Mouse (Mus musculus) cerebellum, adult 11 months (tissue): ENCODE data around the gene Foxp1.

Experiments
- DNase-seq: peaks from one replicate; pipeline ENCODE4 v3.0.0; 2022

Foxp1 gene

DNA sequence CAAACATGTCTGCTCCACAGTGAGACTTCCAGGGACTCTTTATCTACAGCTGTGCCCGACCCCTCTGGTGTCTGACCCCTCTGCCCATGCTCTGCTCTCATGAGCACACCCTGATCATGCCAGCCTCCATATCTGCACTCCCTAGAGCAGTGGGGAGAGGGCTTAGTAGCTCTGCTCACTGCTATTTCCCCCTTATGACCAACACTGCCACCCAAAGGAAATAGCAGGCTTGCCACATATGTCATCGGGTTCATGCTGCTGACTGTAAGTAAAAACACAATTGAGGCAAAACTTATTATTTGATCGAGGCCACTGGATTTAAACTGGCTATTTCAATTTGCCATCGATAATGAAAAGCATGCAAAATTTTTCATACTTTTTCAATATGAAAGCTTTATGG lies 270.6 kb downstream of the Foxp1 start:
- no peak for DNase-seq

DNA sequence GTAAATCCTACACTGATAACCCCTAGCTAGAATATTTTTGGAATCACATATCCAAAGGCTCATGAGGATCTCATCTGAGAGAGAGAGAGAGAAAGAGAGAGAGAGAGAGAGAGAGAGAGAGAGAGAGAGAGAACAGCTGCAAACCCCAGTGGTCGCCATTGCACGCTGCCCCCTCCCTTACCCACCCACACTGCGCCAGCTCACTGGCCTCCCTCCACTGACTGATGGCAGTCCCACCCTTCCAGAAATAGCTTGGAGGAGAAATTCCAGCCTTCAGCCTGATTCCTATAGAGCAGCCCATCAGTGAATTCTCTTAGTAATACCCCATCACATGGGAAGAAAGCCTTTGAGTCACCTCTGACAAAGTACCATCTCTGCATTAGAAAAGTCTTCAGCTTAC lies 271.3 kb downstream of the Foxp1 start:
- no peak for DNase-seq

DNA sequence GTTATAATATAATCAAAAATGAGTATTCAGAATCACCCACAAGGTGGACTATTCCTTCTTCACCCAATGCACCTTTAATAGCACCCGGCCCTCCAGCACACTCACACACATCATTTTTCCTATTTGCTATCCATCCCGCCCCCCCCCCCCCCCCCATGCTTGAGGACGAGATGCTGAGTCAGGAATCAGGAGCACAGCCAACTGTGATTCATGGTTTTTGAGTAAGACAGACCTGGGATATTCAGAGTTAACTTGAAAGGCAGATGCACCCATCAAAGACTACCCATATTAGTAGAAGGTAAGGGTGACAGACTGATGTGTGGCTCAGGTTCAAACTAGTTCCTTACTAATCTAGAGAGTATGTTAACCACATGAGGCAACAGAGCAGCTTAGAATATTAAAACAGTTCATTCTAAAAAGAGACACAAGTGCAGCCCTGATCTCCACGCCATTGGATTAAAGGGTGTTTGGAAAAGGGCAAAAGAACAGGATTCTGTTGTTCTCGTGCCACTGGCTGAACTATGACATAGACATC lies 273.0 kb downstream of the Foxp1 start:
- no peak for DNase-seq

DNA sequence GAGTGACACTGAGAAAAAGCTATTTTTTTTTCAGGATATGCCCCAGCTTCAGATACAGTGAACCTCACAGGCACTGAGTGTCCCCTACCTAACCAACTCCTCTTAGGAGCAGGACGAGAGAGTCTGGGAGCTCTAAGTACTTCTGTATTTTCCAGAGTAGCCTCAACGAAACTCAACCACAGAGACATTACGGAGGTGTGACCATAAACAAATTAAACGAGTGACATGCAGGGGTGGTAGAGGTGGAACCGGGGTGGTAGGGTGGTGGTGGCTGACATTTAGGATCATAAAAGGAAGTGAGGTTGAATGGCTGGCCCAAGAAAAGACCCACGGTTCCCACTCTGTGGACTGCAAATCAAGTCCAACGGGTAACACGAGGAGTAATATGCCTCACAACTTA lies 274.1 kb downstream of the Foxp1 start:
- DNase-seq, result no peak

DNA sequence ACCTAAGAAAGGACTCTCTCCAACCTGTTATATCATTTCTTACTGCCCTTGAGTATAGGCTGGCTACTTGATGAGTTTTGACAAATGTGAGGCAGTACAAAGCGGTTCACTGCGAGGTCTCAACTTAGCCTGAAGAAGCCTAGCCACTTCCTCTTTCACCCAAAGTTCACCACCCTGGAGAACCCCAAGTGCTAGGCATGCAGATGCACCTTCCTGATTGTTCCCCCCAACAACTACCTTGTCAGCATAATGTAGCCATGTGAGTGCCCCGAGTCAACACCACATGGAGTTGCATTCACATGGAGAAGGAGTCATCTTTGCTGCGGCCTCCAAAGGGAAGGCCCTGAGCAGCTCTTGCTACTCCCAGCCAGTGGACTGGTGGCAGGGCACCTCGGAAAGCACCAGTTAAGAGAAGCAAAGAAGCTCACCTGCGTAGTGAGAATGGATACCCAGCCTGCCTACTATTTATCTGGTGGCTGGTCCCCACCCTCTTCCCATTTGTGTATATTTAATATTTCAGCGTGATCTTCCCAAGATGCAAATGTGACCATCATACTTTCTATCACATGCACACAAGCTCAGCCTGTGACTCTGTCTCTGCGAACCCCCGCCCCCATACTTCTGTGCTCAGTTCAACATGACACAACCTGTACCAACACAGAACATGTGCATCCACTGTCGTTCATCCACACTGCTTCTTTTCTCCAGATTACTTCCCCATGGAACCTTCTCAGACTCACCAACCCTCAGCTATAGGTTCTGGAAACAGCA lies 280.7 kb downstream of the Foxp1 start:
- DNase-seq, result no peak

DNA sequence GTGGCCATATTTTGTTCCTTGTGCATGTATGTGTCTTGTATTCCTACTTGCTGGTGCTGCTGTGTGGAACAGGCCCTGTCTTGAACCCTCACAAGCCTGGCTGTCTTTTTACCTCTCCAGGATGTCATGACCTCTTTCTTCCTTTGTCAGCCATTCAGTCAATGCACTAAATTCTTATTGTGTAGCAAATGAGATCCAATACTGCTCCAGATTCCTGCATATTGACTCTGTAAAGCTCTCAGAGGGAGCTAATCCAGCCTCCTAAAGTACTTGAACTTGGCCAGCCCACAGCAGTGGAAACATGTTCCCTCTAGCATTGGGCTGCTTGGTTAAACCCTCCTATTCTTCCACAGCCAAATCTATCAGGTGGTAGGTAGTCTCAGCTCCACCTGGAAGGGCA lies 281.8 kb downstream of the Foxp1 start:
- no peak for DNase-seq

DNA sequence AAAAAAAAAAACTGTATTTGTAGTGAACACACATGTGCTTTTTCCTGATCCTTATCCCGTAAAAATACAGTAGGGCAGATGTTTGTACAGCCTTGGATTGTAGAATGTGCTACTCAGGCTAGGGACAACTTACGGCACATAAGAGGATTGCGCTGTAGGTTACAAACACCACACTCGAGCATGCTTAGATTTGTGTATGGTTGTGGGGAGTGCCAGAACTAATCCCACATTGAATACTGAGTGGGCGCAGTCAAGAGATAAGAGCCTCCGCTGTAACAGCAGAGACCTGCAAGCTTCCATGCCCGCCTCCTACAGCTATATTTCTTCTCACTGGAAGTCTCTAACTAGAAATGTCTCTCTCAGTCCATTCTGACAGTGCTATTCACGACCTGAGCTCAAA lies 286.9 kb downstream of the Foxp1 start:
- DNase-seq, result no peak

DNA sequence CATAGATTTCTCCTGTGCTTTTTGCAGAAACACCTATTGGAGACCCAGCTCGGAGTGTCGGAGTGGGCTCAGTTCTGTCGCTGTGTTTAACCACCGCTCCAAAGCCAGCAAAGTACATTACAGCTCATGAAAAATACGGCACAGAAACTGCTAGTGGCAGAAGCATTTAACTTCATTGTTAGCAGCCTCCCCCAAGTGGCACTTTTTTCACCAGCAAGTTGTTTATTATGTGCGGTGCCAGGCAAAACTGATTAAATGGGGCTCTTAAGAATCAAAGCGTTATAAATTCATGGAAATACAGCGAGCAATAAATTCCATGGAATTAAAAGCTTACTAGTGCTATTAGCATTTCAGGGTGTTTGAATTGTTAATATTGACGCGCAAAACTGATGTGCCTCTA lies 289.1 kb downstream of the Foxp1 start:
- DNase-seq, result no peak

DNA sequence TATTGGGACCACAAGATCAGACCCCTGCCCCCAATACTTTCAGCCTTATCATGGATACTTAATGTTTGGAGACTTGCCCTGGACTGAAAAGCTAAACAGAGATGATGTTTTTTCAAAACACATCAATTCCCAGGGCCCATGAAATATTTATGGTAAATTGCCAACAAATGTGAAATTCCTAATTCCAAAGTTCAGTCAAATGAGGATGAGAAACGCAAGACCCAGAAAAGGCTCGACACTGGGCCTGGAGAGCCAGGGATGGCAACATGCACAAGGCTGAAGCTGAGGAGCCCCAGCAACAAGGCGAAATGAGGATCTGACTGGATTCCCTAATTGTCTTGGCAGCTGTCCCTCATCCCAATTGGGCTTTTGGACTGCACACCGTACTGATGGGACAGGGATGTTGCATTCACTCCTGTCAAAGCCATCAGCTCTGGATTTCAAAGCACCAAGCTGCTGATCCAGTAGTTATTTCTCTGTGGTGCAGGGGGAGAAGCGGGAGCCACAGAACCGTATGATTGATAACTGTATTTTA lies 294.1 kb downstream of the Foxp1 start:
- DNase-seq, result no peak

DNA sequence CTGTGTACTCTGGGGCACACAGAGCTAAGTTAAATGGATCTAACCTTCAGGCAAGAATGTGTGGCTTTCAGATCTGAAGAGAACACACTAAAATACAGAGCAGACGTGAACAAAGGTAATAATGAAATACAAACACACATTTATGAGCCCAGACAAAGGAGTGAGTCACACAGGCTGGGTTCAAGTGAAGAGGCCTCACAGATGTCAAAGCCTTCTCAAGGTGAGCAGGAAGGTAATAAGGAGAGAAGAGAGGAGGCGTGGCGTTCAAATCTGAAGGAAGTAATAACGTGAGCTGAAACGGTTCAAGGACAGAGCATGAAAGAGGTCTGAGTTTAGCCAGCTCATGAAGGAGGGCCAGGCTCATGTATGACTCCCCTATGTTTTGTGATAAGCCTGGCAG lies 301.4 kb downstream of the Foxp1 start:
- DNase-seq, result no peak

DNA sequence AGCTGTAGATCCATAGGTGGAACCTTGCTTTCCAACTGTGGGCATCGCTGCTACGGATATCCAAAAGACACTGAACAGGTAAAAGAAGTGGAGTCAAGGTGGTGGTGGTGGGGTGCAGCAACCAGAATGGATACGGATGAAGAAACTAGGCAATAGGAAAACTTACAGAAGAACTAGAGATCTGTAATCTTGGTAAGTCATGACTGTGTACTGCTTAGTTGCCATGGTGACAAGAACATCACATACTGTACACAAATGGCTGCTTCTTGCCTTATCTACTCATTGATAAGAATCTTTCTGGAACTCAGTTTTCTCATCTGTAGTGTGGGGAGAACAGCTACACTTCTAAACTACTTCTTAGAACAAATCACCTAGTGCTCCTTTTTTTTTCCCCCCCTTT lies 302.0 kb downstream of the Foxp1 start:
- no peak for DNase-seq

DNA sequence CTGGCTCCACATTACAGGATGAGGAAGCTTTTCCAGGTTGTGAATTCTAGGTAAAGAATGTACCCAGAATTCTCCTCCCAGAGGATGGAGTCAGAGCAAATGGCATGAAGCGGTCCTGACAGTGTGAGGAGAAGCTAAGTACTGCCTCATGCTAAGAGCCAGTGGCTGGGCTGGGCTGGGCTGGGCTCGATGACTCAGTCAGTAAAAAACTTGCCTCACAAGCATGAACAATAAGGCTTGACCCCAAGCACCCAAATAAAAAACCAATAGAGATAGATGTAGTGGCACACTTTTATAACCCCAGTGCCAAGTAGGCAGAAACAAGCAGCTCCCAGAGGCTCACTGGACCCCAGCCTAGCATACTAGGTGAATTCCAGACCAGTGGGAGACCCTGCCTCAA lies 304.7 kb downstream of the Foxp1 start:
- no peak for DNase-seq

DNA sequence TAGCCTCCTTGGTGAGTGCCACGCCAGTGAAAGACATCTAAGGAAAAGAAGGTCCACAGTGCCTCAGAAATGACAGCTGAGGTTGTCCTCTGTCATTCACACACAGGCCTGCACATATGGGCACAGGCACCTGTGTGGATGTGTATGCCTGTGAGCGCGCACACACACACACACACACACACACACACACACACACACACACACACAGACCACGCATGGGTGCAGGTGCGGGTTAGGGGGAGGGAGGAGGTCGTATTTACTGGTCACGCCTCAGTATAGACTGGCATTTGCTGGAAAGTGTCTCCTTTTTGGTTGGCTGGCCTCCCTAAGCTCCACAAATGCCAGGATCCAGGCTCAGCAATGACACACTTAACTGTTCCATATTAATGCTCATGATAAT lies 305.4 kb downstream of the Foxp1 start:
- no peak for DNase-seq

DNA sequence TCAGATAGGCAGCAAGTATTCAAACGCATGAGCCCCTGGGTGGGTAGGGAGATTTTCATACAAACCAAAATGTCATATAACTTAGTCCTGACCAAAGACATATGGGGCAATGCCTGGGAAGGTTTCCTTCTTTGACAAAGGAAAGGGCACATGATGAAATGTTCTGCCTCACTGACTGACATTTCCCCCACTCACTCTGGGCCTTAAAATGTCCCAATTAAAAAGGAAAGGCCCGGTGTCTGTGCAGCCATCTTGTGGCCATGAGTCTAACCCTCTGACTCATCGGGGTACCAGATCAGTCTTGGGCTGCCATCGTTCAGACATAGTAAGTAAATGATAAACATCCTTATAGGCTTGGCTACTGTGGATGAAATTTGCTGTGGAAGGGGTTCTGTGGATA lies 310.1 kb downstream of the Foxp1 start:
- DNase-seq, result no peak

DNA sequence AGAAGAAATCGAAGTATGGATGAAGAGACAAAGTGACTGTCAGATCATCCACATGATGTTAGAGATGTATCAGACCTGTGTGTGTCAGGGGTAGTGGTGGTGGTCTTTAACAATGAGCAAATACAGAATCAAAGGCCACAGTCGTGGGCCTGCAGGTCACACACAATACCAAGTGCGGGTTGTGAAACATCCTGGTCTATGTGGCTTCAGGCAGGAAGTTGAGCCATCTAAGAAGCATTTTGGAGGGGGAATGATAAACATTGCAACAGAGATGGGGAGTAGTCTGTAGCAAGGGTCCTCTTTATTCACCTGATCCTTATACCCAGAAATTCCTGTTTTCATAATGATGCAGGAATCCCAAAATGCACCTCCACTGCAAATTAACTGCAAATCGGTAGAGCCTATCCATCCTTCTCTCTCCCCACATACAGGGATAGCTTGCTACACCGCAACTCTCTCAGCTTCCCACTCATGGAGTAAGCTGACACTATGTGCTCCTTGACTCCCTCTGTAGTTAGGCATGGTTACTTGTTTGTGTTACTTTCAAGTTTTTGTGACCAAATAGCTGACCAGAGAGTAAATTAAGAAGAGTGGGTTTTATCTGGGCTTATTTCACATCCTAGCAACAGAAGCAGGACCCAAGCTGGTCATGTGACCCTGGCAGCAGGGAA lies 310.7 kb downstream of the Foxp1 start:
- DNase-seq, result no peak

DNA sequence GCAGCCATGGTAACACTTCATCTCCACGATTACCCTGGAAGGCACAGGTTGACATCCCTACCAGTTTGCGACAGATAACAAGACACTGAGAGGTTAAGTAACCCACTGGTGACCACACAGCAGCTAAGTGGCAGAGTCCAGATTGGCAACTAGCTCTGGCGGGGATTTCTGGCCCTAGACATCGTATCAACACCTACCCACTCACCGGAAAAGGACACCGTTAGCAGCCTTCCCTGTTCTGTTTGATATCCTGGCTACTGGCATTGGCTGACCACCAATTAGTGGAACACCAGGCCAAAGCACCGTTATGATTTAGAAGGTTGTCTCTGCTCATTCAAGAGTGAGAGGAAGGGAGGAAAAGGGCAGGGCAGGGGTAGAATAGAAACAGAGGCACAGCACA lies 312.4 kb downstream of the Foxp1 start:
- no peak for DNase-seq

DNA sequence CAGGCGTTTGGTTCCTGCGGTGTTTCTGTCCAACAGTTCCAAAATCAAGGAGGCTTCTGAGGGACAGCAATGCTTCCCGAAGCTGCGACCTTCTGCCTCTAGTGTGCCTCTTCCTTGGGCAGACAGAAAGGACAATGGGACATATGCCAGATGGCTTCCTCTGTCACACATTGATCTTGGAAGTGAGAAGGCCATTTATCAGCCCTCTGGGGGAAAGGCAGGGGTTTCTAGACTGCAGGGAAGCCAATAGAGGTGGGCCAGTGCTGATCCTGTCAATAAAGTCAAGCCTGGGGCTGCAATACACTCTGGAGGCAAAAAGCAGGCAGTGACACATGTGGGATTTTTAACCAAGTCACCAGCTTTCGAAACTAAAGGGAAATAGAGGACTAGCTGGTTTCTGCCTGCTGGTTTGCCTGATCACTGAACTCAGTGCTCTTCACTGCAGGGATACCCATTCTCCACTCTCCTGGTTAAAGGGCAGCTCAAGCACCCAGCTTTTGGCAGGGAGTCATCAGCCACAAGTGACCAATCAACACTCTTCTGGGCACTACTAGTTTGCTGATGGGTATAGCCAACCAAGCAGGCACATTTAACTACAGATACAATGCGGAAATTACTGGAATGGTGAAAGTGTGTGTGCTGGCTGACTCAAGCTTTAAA lies 315.2 kb downstream of the Foxp1 start:
- no peak for DNase-seq

DNA sequence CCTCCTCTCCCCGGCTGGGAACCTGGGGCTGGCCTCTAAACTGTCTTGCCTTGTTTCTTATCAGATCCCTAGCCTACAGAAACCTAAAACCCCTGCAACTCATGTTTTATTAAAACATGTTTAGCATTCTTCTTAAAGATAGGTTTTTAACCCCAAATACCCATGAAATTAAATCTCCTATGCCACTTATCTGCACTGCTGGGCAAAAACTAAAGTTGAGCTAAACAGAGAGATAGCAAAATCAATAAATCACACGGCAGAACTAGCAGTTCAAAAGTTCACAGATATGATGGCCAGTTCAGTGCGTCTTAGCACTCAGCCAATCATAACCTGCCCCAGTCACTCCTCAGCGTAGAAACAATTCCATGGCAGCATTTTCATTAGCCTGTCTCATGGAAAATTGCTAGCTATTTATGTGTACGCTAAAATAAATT lies 316.1 kb downstream of the Foxp1 start:
- no peak for DNase-seq

DNA sequence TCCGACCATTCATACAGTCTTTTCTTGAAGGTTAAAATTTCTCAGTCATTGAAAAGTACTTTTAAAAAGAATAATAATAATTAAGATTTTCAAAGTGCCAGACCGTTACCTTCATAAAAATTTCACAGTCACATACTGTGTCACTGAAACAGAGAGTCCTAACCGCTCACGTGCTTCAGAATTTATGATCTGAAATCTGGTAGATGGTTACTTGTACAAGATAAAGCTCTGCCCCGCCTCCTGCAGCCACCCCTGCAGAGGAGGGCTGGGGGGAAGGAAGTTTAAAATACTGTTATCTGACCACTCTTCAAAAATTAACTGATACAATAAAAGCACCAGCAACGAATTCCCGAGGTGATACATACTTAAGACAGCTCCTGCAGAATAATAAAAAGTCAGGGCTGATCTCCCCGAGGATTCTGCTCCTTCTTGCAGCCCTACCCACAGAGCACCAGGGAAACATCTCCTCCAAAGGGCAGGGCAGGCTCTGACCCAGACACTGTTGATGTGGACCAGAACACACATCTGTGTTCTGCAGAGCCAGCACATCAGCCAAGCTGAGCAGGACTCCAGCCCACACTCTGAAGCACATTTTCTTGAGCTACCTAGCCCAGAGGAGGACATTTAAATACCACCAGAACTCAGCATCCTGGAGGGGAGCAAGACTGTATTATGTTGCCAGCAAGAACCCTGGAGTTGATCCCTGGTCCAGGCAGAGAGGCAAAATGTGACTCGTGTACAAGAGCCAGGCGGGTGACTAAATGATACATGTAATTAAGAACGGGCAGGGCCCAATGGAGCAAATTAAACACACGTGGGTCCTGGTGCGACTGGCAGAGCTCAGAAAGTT lies 316.7 kb downstream of the Foxp1 start:
- DNase-seq, result no peak

DNA sequence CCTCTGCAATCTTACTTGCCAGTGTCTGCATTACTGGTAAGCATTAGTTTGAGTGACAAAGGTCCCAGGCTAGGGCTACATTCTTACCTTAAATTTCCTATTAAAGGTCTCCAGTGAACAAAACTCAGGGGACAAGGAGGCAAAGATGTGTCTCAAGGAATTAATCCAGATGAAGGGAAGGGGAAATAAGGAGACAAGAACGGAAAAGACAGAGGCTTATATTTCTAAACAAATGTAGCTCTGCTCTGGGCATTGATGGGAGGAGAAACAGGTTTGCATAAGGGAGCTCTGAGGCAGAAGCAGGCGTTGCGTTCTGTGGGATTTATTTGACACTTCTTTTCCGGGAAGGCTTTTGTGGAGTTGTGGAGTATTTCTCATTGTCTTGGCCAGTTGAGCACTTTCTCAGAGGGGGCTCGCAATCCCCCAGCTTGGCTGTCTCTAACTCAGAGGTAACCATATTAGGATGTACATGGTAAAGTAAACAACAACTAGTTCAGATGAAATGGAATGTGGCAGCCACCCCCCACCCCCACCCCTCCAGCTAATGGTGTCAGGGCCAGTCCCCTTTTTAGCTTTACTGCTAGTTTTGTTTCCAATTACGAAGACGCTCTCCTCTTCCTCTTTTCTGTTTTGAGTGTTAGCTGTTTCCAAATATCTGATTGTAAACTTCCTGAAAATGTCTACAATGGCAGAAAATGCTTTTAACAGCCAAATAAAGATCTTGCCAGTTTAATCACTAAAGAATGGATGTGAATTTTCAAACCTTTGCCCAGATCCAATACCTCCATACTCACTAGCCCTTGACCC lies 317.5 kb downstream of the Foxp1 start:
- DNase-seq, result no peak

DNA sequence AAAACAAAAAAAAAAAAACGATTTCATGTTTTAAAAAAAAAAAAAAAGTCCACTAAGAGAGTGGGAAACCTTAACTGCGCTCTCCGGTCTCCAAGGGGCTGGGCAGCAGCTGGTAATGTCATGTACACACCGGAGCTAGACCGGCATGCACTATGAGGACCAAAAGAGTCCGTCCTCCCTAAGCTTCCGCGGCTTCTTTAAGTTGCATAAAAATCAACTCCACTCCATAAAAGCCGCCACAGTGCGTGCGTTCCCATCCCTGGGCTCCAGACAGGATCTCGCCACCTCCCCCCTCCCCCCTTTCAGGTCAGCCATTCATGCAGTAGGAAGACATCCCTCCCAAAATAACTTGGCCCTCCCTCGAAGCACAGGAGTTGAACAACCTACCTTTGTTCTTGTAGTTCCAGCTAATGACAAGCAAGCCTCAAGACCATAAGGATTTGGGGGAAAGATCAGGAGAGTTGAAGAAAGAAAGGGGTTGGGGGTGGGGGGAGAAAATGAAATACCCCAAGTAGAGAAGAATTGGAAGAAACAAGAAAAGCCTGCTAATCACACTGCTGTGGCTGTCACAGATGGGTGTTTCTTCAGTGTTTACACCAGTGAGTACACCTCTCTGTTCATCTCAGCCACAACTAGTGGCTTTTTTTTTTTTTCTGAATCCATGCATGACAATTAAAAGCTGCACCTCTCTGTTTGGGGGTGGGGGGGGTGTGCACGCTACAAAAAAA lies 318.3 kb downstream of the Foxp1 start:
- DNase-seq, result no peak
